Mouse (Mus musculus) skeletal muscle tissue, adult 2 months (tissue): ENCODE measurements around the gene Fbxo4.

Experiments
- DNase-seq: peaks from one replicate; pipeline ENCODE4 v3.0.0-alpha.2; 2012; ENCODE audit warnings: low read depth, low spot score

Fbxo4 gene

DNA sequence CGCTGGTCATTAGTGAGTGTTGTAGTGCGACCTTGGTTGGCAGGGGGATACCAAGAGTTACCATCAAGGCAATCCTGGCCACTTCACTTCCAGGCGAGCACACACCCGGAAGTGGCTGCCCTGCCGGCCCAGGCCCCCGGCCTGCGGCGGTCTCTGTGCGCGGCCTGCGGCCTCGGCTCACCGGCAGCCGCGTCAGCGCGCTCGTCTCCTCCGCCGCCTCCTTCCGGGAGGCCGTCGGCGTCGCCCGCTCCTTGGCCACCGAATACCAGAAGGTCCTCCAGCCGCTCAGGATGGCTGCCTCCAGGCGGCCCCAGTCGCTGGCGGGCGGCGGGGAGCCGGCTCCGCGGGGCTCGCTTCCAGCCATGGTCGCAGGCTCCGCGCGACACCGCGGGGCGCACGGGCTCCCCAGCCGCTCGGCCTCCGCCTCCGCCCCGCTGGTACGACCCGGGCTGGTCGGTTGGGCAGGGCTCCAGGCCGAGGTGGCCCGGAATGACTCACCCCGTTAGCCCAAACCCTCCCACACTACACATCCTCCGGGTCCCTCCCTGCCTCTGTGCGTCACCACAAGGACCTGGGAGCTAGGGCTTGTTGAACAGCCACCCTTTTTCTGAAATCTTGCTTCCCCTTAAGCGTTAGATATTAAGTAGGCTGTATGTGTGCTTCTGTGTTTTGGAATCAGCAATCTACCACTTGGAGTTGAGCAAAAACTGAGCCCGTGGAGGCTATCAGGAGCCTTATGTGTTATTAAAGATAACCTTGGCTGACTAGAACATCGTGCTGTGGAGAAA, at the start of gene Fbxo4:
TSS of gene Fbxo4 (minus strand) at position 513 of the 788 bp plus-strand sequence.
- peak; percentile 83 for DNase-seq

GRCm38 (mm10) chr15:4028960-4029359, 49.6 kb upstream of the Fbxo4 start:
- DNase-seq, result no peak

DNA sequence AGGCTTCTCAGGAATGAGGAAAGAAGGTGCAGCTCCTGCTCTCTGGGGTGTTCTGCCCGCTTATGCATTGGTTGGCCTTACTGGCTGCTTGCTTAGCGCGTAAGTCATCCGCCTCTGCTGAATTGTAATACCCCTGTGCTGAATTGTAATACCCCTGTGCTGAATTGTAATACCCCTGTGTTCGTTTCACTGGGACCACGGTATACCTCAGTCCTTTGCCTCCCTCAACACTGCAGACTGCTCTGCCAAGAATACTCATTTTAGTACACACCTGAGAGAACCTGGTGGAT, 49.0 kb upstream of the Fbxo4 start:
- no peak for DNase-seq

DNA sequence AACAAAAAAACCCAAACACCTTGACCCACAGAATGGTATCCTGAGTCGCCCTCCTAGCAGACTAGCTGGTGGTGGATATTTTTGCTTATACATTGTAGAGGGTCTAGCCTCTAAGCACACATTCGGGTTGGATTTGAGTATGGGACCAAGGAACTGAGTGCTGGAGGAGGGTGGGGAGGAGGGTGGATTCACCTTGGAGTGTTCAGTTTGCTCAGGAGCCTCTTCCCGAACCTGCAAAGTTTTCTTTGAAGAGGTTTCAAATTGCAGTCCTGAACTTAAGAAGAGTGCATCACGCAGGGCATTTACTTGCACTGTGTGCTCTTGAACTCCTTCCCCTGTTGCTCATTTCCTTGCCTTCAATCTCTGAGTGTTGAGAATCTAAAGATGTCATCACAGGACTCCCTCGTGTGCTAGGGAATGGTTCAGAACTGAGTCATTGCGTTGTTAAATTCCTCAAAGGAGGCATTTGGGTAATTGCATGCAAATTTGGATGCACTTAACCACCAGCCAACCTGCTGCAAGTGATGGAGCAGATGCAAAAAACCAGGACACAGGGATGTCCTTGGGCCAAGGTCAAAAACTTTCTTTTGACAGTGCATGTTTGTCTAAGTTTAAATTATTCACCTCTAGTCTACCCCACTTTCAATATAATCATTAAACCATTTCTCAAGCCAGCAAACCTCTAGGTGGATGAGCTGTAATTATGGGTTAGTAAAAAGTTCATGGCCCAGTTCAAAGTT, 48.5 kb upstream of the Fbxo4 start:
- DNase-seq, result no peak

GRCm38 (mm10) chr15:4026831-4027584, 47.6 kb upstream of the Fbxo4 start:
- peak; percentile 89 for DNase-seq

DNA sequence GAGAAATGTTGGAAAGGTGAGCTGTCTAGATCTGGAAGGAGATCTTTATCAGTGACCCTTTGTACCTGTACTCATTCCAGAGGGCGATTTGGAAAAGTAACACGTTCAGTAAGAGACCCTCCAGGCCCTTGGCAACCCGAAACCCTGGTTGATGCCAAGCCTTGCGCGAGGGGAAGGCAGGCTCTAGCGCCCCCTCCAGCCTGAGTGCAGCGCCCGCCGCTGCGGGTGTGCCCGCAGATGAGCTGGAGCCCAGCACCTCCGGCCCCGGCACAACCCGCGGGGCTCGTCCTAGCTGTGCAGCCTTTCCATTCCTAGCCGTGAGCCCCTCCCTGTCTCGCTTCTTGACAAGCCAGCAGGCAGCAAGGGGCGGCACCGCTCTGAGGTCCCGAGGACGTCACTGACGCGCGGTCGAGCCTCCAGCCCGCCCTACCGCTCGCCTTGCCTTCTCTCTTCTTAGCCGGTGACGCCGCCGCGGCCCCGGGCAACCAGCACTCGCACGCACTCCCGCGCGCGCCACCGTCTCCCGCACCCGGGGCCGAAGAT, 46.9 kb upstream of the Fbxo4 start, which contains the start of gene Oxct1:
TSS of gene Oxct1 (plus strand) at position 153 of the 543 bp plus-strand sequence.
- peak; percentile 90 for DNase-seq

- no peak for DNase-seq
Measured at GRCm38 (mm10) chr15:4025508-4025904, 46.1 kb upstream of the Fbxo4 start.

GRCm38 (mm10) chr15:4024726-4025507, 45.5 kb upstream of the Fbxo4 start:
- peak; percentile 44 for DNase-seq

DNA sequence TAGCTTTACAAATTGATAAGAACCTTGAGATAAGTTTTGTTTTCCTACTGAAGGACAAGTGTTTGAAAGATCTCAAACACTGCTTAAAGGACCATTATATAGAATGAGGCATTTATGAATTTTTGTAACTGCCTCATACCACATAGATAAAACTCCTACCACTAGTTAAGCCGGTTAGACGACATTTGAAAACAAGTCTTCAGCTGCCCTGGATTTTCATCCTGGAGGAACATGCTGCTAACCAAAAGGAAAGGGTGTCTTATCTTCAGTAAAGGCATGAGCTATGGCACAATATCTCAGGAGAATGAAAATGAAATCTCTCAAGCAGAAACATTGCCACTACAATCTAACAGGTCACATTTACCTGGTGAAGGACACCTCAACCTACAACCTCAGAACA, 44.4 kb upstream of the Fbxo4 start:
- DNase-seq, result no peak

DNA sequence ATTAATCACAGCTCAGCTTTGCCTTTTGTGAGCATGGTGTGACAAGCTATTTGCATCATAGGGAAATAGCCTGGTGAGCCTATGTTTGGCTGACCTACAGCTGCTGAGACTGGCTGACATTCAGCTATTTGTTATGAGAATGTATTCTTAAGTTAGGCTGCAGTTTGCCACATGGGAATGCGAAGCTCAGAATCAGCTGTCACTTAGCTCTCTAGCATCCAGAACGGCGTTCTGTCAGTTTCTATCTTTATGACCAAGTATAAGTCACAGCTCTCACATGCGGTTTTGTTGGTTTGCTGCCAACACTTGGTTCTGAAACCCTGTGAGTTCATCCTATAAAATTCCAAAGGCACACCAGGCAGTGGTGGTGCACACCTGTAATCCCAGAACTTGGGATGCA, 41.3 kb upstream of the Fbxo4 start:
- no peak for DNase-seq

- no peak for DNase-seq
Measured at GRCm38 (mm10) chr15:4013873-4014272, 34.5 kb upstream of the Fbxo4 start.

DNA sequence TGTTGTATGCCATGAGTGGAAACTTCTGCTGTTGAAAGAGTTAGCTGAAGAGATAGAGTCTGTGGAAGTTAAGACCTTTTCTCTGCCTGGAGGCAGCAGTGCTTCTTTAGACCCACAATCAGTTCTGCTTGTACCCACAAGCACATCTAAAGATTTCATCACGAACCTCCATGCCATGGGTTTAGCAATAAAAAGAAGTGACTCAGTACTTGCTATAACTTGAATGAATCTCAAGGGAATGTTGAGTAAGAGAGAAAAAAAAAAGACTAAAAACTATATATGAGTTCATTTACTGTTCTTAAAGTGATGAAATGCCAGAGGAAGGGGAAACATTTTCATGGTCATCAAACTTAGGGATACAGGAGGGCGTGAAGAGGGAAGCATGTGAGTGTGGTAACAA, 21.2 kb upstream of the Fbxo4 start:
- no peak for DNase-seq

DNA sequence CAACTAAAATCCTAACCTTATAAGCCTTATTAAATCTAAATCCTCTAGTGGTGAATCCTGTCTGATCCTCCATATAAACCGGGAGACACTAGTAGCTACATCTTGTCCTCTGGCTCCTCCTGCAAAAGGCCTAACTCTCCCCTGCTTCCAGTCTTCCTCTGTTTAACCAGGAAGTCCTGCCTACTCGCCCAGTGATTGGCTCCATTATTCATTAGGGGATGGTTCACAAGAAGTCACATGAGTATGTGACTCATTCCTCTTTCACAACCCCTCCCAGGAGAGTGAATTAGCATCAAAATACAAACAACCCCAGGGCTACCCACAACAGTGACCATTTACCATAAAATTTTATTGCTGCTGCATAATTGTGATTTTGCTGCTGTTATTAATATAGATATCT, 19.8 kb upstream of the Fbxo4 start:
- DNase-seq, result no peak

DNA sequence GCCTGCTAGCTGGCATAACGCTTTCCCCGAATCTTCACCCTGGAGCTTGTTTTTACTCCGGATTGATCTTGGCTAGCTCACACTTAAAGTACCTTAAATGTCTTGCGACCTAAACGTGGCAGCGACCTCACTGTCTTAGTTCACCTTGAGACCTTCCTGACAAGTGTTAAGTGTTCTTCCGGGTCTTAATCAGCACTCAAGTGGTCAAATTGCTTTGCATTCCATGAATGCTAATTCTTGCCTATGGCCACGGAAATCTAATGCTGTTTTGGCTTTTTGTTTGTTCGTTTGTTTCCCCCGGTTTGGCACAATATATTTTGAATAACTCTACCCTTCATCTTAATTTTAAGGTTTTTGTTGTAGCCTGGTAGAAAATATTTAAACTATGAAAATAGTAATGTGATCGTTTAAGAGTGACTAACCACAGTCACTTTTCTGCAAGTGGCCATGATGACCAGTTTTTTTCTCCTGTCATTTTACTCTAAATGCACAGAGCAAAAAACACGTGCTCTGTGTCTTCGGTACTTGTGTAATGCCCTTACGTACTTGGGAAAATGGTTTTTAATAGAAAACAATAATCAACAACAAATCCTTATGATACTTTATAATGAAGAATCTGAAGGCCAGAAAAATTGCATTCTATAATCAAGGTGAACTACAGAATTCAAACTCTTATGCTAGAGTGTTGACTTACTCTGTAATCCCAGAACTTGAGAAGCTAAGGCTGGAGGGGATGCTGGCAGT, 17.1 kb upstream of the Fbxo4 start:
- DNase-seq, result no peak

DNA sequence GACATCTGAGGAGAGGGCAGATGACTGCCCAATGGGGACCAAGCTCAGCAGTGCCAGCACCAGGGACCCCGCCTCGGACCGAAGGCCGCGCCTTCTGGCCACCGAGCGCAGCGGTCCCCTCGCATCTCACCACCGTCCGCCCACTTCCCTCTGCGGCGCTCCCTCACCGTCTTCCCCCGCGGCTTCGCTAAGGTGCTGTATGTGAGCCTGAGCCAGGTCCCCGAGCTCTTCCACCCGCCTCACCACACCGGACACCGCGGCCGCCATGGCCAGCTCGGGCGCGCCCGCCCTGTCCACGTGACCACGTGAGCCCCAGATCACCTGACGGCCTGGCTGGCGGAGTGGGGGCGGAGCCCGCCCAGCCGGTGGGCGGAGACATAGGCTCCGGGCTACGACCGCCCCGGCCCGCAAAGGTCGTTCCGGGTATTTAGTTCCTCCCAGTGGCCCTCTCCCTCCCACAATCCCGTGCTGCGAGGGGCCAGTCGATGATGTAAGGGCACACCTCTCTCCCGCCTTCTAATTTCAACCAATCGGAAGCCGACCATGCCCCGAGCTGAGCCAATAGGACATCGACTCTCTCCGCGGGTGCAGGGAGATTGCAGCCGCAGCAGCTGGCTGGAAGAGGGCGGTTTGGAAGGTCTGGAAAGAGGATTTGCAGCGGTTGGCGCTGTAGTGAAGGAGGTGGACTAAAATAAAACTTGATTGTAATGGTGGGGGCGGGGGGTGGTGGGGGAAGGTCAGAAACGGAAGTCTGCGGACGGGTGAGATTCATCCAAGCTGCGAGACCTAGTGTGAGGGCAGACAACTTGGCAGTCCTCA, 16.3 kb upstream of the Fbxo4 start, which contains the start of gene AW549877:
TSS of gene AW549877 (minus strand) at position 297 of the 819 bp plus-strand sequence.
- DNase-seq, result peak; percentile 99

DNA sequence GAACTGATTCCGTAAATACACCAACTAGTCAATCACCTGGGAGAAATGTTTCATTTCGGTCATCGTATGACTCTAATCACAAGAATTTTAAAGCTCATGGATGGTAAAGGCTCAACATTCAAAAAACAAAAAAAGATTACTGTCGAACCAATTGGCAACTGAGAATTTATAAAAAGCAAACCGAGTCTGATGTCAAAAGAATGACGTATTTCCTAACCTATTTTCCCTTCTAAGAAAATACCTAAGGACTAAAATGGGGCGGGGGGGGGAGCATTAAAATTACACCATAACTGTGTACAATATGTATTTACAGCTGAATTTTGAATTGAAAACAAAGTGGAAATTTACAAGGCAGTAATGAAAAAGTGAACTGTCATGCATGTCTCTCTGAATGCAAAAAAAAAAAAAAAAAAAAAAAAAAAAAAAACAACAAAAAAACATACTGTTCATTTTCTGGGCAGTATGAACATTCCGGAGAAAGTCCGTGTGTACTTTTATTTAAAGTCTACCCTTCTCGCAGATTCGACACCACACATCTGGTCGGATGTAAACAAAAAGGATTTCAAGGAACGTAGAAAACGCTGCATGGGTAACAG, 15.6 kb upstream of the Fbxo4 start:
- DNase-seq, result no peak

DNA sequence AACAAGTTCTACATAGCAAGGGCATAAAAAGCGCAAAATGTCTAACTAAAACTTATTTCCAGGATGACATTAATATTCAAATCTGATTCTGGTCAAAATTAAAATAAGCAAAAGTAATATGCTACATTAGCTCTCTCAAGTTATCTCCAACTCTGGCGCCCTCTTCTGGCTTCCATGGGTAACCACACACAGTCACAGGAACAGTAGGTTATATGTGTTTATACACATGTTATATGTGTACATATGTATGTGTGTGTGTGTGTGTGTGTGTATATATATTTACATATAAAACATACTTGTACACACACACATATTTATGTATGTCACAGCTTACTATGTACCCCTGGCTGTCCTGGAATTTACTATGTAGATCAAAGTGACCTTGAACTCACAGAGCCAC, 8.6 kb upstream of the Fbxo4 start:
- no peak for DNase-seq

GRCm38 (mm10) chr15:3984876-3985275, 5.5 kb upstream of the Fbxo4 start:
- no peak for DNase-seq

DNA sequence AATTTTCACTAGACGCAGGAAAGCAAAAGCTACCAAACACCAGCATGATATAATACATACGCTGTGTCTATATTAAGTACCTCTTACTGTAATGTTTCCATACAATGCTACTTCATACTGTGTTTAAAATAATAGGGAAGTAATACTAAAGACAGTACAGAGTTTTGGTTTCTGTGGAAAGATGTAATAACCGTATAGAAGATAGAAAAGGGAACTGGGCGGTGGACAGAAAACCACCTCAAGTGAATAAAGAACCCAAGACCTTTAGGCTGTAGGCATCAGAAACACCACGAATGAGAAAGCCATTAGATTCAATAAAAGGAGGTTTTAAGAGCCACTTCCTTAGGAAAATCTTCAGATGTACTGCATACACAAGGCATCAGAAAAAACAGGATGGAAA, 3.4 kb upstream of the Fbxo4 start:
- no peak for DNase-seq
